Mouse (Mus musculus) neural tube, embryonic 14.5 days (tissue): ENCODE results near the gene Lrwd1. TPM values are rescaled to one million over a fixed set of nuclear protein-coding genes. Genes with fewer than 3 reads are reported as not detected.

Source experiments
- ATAC-seq: fragments of 200-750 bp; cut with Nextera tagmentation; 2 replicates; pipeline ENCODE4 v1.8.0; 2017; ENCODE audit warnings: low read depth, mild to moderate bottlenecking, moderate TSS enrichment, moderate library complexity
- H3K27ac ChIP-seq: fragments of 300-500 bp; sonication (generic); 2 replicates; pipeline ENCODE4 v1.5.1; 2014; ENCODE audit warnings: low read depth, mild to moderate bottlenecking, control low read depth, low read length, moderate library complexity, mixed read lengths
- H3K27me3 ChIP-seq: fragments of 300-500 bp; sonication (generic); 2 replicates; pipeline ENCODE4 v1.6.1; 2014; ENCODE audit warnings: low read length; ENCODE audit not compliant: control insufficient read depth, insufficient read depth
- H3K36me3 ChIP-seq: fragments of 300-500 bp; sonication (generic); 2 replicates; pipeline ENCODE4 v1.6.1; 2014; ENCODE audit warnings: low read length, mixed read lengths; ENCODE audit not compliant: control insufficient read depth, insufficient read depth
- H3K4me1 ChIP-seq: fragments of 300-500 bp; sonication (generic); 2 replicates; pipeline ENCODE4 v1.6.1; 2014; ENCODE audit warnings: low read length; ENCODE audit not compliant: control insufficient read depth, insufficient read depth
- H3K4me2 ChIP-seq: fragments of 300-500 bp; sonication (generic); 2 replicates; pipeline ENCODE4 v1.6.1; 2014; ENCODE audit warnings: mild to moderate bottlenecking, low read depth, low read length, control low read depth
- H3K4me3 ChIP-seq: fragments of 300-500 bp; sonication (generic); 2 replicates; pipeline ENCODE4 v1.5.1; 2014; ENCODE audit warnings: low read depth, low read length, control low read depth, mixed read lengths
- H3K9ac ChIP-seq: fragments of 300-500 bp; sonication (generic); replicated peaks from 2 replicates; pipeline ENCODE4 v1.6.1; 2014; ENCODE audit warnings: low read depth, mild to moderate bottlenecking, control low read depth, low read length, mixed read lengths
- H3K9me3 ChIP-seq: fragments of 300-500 bp; sonication (generic); 2 replicates; pipeline ENCODE4 v1.6.1; 2016; ENCODE audit warnings: low read length; ENCODE audit not compliant: control insufficient read depth
- WGBS: fragments of 180-500 bp; shearing (Covaris S2); extraction: QIAGEN DNeasy Blood & Tissue Kit; methylation state at CpG from one replicate; pipeline ENCODE4 v1.1.7; 2014; 5-methylcytosine and 5-hydroxymethylcytosine counted together
- polyA plus RNA-seq: library from polyadenylated mRNA; unstranded; fragments of >200 nt; fragmentation: Nextera tagmentation; extraction: Ambion mirVana; gene quantifications from 2 replicates; pipeline ENCODE4 v1.2.1, GENCODE M21; 2014

Lrwd1 gene
- polyA plus RNA-seq, 1 experiment from 2014 or later: 17.5 TPM

- Histone ChIP-seq H3K4me1 (no peaks in the 10 kb centered on the region), H3K4me3 (no peak overlapping the region), H3K27me3 (no peaks in the 10 kb centered on the region), H3K36me3 (no peaks in the 10 kb centered on the region), H3K27ac (no peak overlapping the region), H3K9me3 (no peaks in the 10 kb centered on the region), H3K9ac (no peak overlapping the region), H3K4me2 (no peak overlapping the region)
- WGBS: 53% methylated on average over 2 of the region's 2 CpGs
- no peak for ATAC-seq
Observed at GRCm38 (mm10) chr5:136108486-136108885, 27.4 kb downstream of the Lrwd1 start.

GRCm38 (mm10) chr5:136104511-136104910 lies 31.4 kb downstream of the Lrwd1 start:
- Histone ChIP-seq H3K27ac (no peak overlapping the region), H3K9ac (no peak overlapping the region), H3K27me3 (peaks cover 4% of the 10 kb centered on the region; the same call in 1 of the 2 replicates), H3K4me2 (no peak overlapping the region), H3K9me3 (no peaks in the 10 kb centered on the region), H3K36me3 (no peaks in the 10 kb centered on the region), H3K4me1 (no peaks in the 10 kb centered on the region), H3K4me3 (no peak overlapping the region)
- WGBS: 81% methylated on average over 5 of the region's 5 CpGs
- ATAC-seq: no peak

GRCm38 (mm10) chr5:136102099-136102820 lies 33.6 kb downstream of the Lrwd1 start:
- H3K27ac ChIP-seq: no peak overlapping the region

GRCm38 (mm10) chr5:136098536-136098935 lies 37.3 kb downstream of the Lrwd1 start:
- no peaks in the 10 kb centered on the region for H3K9me3 ChIP-seq
- H3K9ac ChIP-seq: no peak overlapping the region
- WGBS: 84% methylated on average over 10 of the region's 10 CpGs
- peaks cover 4% of the 10 kb centered on the region; the same call in 1 of the 2 replicates for H3K27me3 ChIP-seq
- no peaks in the 10 kb centered on the region for H3K36me3 ChIP-seq
- H3K4me1 ChIP-seq: no peaks in the 10 kb centered on the region
- no peak overlapping the region for H3K4me2 ChIP-seq
- H3K4me3 ChIP-seq: no peak overlapping the region
- ATAC-seq: no peak
- no peak overlapping the region for H3K27ac ChIP-seq

More at GRCm38 (mm10) chr5:136102099-136102820, 33.6 kb downstream of the Lrwd1 start:
- Histone ChIP-seq H3K4me2 (peak overlapping the region; percentile 63), H3K9me3 (no peaks in the 10 kb centered on the region), H3K36me3 (no peaks in the 10 kb centered on the region), H3K4me1 (no peaks in the 10 kb centered on the region), H3K27me3 (peaks cover 4% of the 10 kb centered on the region; the same call in 1 of the 2 replicates), H3K9ac (peak overlapping the region; percentile 41; the same call in 1 of the 2 replicates), H3K4me3 (peak overlapping the region; percentile 36)
- ATAC-seq: peak; percentile 85
- WGBS: 7% methylated on average over 41 of the region's 41 CpGs

- Histone ChIP-seq H3K27ac (no peak overlapping the region), H3K4me2 (no peak overlapping the region), H3K36me3 (no peaks in the 10 kb centered on the region), H3K9ac (no peak overlapping the region), H3K9me3 (no peaks in the 10 kb centered on the region), H3K27me3 (no peaks in the 10 kb centered on the region), H3K4me1 (no peaks in the 10 kb centered on the region), H3K4me3 (no peak overlapping the region)
- no peak for ATAC-seq
- WGBS: 82% methylated on average over 7 of the region's 7 CpGs
Observed at GRCm38 (mm10) chr5:136095089-136095488, 40.8 kb downstream of the Lrwd1 start.

- no peaks in the 10 kb centered on the region for H3K36me3 ChIP-seq
- 68% methylated on average over 8 of the region's 8 CpGs for WGBS
Observed at GRCm38 (mm10) chr5:136094249-136095010, 41.4 kb downstream of the Lrwd1 start.

GRCm38 (mm10) chr5:136091927-136092326 lies 43.9 kb downstream of the Lrwd1 start:
- Histone ChIP-seq H3K4me2 (no peak overlapping the region), H3K27ac (no peak overlapping the region), H3K4me1 (no peaks in the 10 kb centered on the region), H3K9ac (no peak overlapping the region), H3K9me3 (no peaks in the 10 kb centered on the region), H3K4me3 (no peak overlapping the region), H3K36me3 (no peaks in the 10 kb centered on the region), H3K27me3 (no peaks in the 10 kb centered on the region)
- no peak for ATAC-seq
- 66% methylated on average over 5 of the region's 5 CpGs for WGBS

More at GRCm38 (mm10) chr5:136094249-136095010, 41.4 kb downstream of the Lrwd1 start:
- Histone ChIP-seq H3K9ac (no peak overlapping the region), H3K4me2 (no peak overlapping the region), H3K4me1 (no peaks in the 10 kb centered on the region), H3K9me3 (no peaks in the 10 kb centered on the region), H3K27ac (no peak overlapping the region), H3K4me3 (no peak overlapping the region), H3K27me3 (no peaks in the 10 kb centered on the region)
- no peak for ATAC-seq

GRCm38 (mm10) chr5:136088821-136089575 lies 46.9 kb downstream of the Lrwd1 start:
- no peak overlapping the region for H3K27ac ChIP-seq
- no peaks in the 10 kb centered on the region for H3K9me3 ChIP-seq
- no peak overlapping the region for H3K9ac ChIP-seq
- H3K27me3 ChIP-seq: no peaks in the 10 kb centered on the region
- H3K4me2 ChIP-seq: no peak overlapping the region
- no peak for ATAC-seq
- 17% methylated on average over 14 of the region's 14 CpGs for WGBS
- H3K36me3 ChIP-seq: no peaks in the 10 kb centered on the region
- peaks cover 9% of the 10 kb centered on the region; the same call in 1 of the 2 replicates for H3K4me1 ChIP-seq
- H3K4me3 ChIP-seq: no peak overlapping the region
